Mouse (Mus musculus) megakaryocyte, embryonic 14.5 days (primary cell): ENCODE measurements around the gene Rgs8. TPM values are rescaled to one million over a fixed set of nuclear protein-coding genes. Genes with fewer than 3 reads are reported as not detected.
A peak's percentile ranks its signal among the peaks of the same experiment; 100 is the strongest.

Source experiments
- H3K27me3 ChIP-seq: replicated peaks from 2 replicates; pipeline ENCODE3; 2012; ENCODE audit warnings: inconsistent platforms
- H3K36me3 ChIP-seq: replicated peaks from 2 replicates; pipeline ENCODE3; 2012; ENCODE audit warnings: low read length, inconsistent platforms, mixed read lengths
- H3K4me1 ChIP-seq: 2 replicates; pipeline ENCODE4 v1.6.1; 2012; ENCODE audit warnings: inconsistent platforms
- H3K4me3 ChIP-seq: replicated peaks from 2 replicates; pipeline ENCODE3; 2012; ENCODE audit warnings: moderate library complexity, mild to moderate bottlenecking, inconsistent platforms
- H3K9me3 ChIP-seq: 2 replicates; pipeline ENCODE4 v1.6.1; 2012; ENCODE audit warnings: inconsistent platforms
- FLI1 ChIP-seq: IDR thresholded peaks from 2 replicates; pipeline ENCODE4 v1.6.1; 2012; ENCODE audit warnings: low read length, inconsistent platforms, mixed read lengths
- GATA1 ChIP-seq: IDR thresholded peaks from 3 replicates; pipeline ENCODE4 v1.6.1; 2012; ENCODE audit warnings: mixed read lengths, low read length, inconsistent platforms, borderline replicate concordance
- polyA plus RNA-seq: library from polyadenylated mRNA; stranded (reverse); fragments of >175 nt; gene quantifications from 2 replicates; pipeline ENCODE4 v1.2.3, GENCODE M21; 2012; ENCODE audit warnings: low replicate concordance; ENCODE audit not compliant: insufficient read depth

Rgs8 gene
- polyA plus RNA-seq, result 0.04 TPM in 1 of 2 replicates, not detected in the other

- Histone ChIP-seq H3K36me3 (no peaks in the 10 kb centered on the region), H3K9me3 (peaks cover 10% of the 10 kb centered on the region; the same call in 1 of the 2 replicates), H3K4me1 (peaks cover 44% of the 10 kb centered on the region), H3K4me3 (peak within 1 kb of the TSS; percentile 82), H3K27me3 (peaks cover 59% of the 10 kb centered on the region)
- TF ChIP-seq FLI1 (no peak), GATA1 (no peak)
Observed at GRCm38 (mm10) chr1:153652938-153653623, at the start of gene Rgs8. Gene Rgs8 (plus strand): TSS chr1:153653025.

- peaks cover 2% of the 10 kb centered on the region for H3K27me3 ChIP-seq
- no peaks in the 10 kb centered on the region for H3K36me3 ChIP-seq
- TF ChIP-seq FLI1 (no peak), GATA1 (no peak)
- H3K4me1 ChIP-seq, result peaks cover 12% of the 10 kb centered on the region
- peak overlapping the region; percentile 59 for H3K4me3 ChIP-seq
- H3K9me3 ChIP-seq, result peaks cover 12% of the 10 kb centered on the region
Observed at GRCm38 (mm10) chr1:153617340-153617830, 35.4 kb upstream of the Rgs8 start.

GRCm38 (mm10) chr1:153623036-153623435 lies 29.8 kb upstream of the Rgs8 start:
- Histone ChIP-seq H3K4me3 (no peak overlapping the region), H3K27me3 (no peaks in the 10 kb centered on the region), H3K9me3 (peaks cover 12% of the 10 kb centered on the region), H3K4me1 (no peaks in the 10 kb centered on the region), H3K36me3 (no peaks in the 10 kb centered on the region)
- no peak for TF ChIP-seq FLI1
- TF ChIP-seq GATA1, result no peak

GRCm38 (mm10) chr1:153632686-153633085 lies 20.1 kb upstream of the Rgs8 start:
- peaks cover 9% of the 10 kb centered on the region for H3K9me3 ChIP-seq
- peaks cover 5% of the 10 kb centered on the region for H3K27me3 ChIP-seq
- H3K4me1 ChIP-seq, result peaks cover 17% of the 10 kb centered on the region; the same call in 1 of the 2 replicates
- TF ChIP-seq GATA1 (no peak), FLI1 (no peak)
- H3K4me3 ChIP-seq, result no peak overlapping the region
- no peaks in the 10 kb centered on the region for H3K36me3 ChIP-seq

- Histone ChIP-seq H3K4me3 (no peak overlapping the region), H3K9me3 (peaks cover 27% of the 10 kb centered on the region), H3K27me3 (peaks cover 5% of the 10 kb centered on the region), H3K36me3 (no peaks in the 10 kb centered on the region), H3K4me1 (peaks cover 17% of the 10 kb centered on the region; the same call in 1 of the 2 replicates)
- TF ChIP-seq GATA1, result no peak
- no peak for TF ChIP-seq FLI1
Observed at GRCm38 (mm10) chr1:153635056-153635455, 17.8 kb upstream of the Rgs8 start.

GRCm38 (mm10) chr1:153635521-153635920 lies 17.3 kb upstream of the Rgs8 start:
- Histone ChIP-seq H3K36me3 (no peaks in the 10 kb centered on the region), H3K9me3 (peaks cover 27% of the 10 kb centered on the region), H3K27me3 (peaks cover 5% of the 10 kb centered on the region), H3K4me1 (peaks cover 17% of the 10 kb centered on the region; the same call in 1 of the 2 replicates), H3K4me3 (no peak overlapping the region)
- TF ChIP-seq FLI1, result no peak
- no peak for TF ChIP-seq GATA1

- no peak overlapping the region for H3K4me3 ChIP-seq
- no peak for TF ChIP-seq GATA1
- no peak for TF ChIP-seq FLI1
- H3K36me3 ChIP-seq, result no peaks in the 10 kb centered on the region
- H3K4me1 ChIP-seq, result peaks cover 17% of the 10 kb centered on the region; the same call in 1 of the 2 replicates
- peaks cover 4% of the 10 kb centered on the region for H3K27me3 ChIP-seq
- peaks cover 27% of the 10 kb centered on the region for H3K9me3 ChIP-seq
Observed at GRCm38 (mm10) chr1:153636821-153637220, 16.0 kb upstream of the Rgs8 start.

- Histone ChIP-seq H3K4me1 (no peaks in the 10 kb centered on the region), H3K36me3 (no peaks in the 10 kb centered on the region), H3K27me3 (peaks cover 5% of the 10 kb centered on the region), H3K4me3 (no peak overlapping the region), H3K9me3 (peaks cover 47% of the 10 kb centered on the region)
- TF ChIP-seq FLI1 (no peak), GATA1 (no peak)
Observed at GRCm38 (mm10) chr1:153641492-153641939, 11.3 kb upstream of the Rgs8 start.

- Histone ChIP-seq H3K4me3 (no peak overlapping the region), H3K4me1 (no peaks in the 10 kb centered on the region), H3K36me3 (no peaks in the 10 kb centered on the region), H3K27me3 (peaks cover 5% of the 10 kb centered on the region), H3K9me3 (peaks cover 49% of the 10 kb centered on the region)
- TF ChIP-seq GATA1 (no peak), FLI1 (no peak)
Observed at GRCm38 (mm10) chr1:153641940-153642501, 10.8 kb upstream of the Rgs8 start.

- Histone ChIP-seq H3K9me3 (peaks cover 10% of the 10 kb centered on the region; the same call in 1 of the 2 replicates), H3K4me3 (no peak overlapping the region), H3K4me1 (peaks cover 44% of the 10 kb centered on the region), H3K36me3 (no peaks in the 10 kb centered on the region), H3K27me3 (peaks cover 61% of the 10 kb centered on the region)
- TF ChIP-seq GATA1, result no peak
- TF ChIP-seq FLI1, result no peak
Observed at GRCm38 (mm10) chr1:153653674-153654073, 849 bp downstream of the Rgs8 start.
